Mouse (Mus musculus): ENCODE data around the gene Josd2.

The Josd2 gene

DNA sequence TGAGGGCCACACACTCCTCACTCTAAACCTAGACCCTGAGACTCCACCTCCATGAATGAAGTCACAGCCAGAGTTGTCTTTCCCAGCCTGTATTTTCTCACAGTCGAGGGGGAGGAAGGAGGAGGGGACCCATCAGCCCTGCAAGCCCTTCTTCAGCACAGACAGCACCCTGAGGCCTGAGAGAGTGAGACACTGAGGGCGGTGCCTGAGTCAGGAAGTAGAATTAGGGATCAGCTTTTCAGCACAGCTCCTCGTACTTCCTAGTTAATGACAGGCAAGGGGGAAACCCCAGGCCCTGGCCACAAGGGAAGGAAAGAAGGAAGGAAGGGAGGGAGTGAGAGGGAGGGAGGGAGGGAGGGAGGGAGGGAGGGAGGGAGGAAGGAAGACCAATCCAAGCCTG lies 14.5 kb upstream of the Josd2 start:
- DNase-seq: no peak

DNA sequence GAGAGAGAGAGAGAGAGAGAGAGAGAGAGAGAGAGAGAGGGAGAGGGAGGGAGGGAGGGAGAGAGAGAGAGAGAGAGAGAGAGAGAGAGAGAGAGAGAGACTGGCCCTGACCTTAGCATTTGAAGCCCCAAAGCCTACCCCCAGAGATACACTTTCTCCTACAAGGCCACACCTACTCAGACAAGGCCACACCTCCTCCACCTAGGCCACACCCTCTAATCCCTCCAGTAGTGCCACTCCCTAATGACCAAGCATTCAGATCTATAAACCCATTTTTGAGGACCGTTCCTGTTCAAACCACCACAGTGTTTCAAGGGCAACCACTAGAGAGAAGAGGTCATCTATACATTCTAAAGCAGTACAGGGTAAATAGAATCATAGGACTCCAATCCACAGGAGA lies 11.5 kb upstream of the Josd2 start:
- DNase-seq: peak; percentile 2

DNA sequence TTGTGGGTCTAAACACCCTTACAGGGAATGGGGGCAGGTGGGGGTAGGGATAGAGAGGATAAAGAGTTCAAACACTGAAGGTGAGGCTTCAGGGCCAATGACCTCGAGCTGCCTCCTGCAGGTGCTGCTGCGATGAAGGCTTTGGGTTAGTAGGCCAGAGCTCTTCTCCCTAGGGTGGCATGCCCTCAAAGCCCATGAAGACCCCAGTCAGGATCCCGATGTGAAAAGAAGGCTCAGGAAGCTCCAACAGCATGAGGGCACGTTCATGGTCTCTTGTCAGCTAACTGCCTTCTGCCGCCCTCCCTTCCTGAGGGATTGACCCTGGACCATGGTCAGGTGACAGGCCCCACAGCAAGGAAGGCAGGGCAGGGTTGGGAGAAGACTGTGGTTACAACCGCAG lies 7.7 kb upstream of the Josd2 start:
- DNase-seq: no peak

DNA sequence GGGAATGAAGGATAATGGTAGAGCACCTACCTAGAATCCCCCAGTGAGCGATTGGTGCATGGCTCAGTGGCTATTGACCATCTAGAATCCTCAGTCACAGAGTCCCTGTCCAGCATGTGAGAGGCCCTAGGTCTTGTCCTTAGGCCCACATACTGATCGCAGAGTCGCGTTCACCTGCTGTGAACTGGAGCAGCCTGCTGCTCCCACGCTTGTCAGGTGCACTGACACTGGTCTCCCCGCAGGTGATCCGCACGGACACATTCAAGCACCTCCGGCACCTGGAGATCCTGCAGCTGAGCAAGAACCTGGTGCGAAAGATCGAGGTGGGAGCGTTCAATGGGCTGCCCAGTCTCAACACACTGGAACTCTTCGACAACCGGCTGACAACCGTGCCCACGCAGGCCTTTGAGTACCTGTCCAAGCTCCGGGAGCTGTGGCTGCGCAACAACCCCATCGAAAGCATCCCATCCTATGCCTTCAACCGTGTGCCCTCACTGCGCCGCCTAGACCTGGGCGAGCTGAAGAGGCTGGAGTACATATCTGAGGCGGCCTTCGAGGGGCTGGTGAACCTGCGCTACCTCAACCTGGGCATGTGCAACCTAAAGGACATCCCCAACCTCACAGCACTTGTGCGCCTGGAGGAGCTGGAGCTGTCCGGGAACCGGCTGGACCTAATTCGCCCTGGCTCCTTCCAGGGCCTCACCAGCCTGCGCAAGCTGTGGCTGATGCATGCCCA lies 6.8 kb upstream of the Josd2 start:
- DNase-seq: no peak

DNA sequence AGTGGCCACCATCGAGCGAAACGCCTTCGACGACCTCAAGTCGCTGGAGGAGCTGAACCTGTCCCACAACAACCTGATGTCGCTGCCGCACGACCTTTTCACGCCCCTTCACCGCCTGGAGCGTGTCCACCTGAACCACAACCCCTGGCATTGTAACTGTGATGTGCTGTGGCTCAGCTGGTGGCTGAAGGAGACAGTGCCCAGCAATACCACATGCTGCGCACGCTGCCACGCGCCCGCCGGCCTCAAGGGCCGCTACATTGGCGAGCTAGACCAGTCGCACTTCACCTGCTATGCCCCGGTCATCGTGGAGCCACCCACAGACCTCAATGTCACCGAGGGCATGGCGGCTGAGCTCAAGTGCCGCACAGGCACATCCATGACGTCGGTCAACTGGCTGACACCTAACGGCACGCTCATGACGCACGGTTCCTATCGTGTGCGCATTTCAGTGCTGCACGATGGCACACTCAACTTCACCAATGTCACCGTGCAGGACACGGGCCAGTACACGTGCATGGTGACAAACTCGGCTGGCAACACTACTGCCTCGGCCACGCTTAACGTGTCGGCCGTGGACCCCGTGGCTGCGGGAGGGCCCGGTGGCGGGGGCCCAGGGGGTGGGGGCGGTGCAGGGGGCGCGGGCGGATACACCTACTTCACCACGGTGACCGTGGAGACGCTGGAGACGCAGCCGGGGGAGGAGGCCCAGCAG lies 6.1 kb upstream of the Josd2 start:
- no peak for DNase-seq

DNA sequence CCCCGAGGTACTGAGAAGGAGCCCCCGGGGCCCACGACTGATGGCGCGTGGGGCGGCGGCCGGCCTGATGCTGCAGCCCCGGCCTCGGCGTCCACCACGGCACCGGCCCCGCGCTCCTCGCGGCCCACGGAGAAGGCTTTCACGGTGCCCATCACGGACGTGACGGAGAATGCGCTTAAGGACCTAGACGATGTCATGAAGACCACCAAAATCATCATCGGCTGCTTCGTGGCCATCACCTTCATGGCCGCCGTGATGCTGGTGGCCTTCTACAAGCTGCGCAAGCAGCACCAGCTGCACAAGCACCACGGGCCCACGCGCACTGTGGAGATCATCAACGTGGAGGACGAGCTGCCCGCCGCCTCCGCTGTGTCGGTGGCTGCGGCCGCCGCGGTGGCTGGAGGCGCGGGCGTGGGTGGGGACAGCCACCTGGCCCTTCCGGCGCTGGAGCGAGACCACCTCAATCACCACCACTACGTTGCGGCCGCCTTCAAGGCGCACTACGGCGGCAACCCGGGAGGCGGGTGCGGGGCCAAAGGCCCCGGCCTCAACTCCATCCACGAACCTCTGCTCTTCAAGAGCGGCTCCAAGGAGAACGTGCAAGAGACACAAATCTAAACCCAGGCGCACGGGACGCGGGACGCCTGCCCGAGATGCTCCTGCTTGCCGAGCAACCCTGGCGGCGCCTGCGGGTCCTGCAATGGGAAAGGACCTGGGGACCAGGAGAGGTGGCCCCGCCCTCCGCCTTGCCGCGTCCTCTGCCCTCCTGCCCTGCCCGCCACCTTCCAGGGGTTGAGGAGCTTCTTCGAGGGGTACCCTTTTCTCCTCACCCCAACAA lies 5.3 kb upstream of the Josd2 start:
- DNase-seq: peak; percentile 63

DNA sequence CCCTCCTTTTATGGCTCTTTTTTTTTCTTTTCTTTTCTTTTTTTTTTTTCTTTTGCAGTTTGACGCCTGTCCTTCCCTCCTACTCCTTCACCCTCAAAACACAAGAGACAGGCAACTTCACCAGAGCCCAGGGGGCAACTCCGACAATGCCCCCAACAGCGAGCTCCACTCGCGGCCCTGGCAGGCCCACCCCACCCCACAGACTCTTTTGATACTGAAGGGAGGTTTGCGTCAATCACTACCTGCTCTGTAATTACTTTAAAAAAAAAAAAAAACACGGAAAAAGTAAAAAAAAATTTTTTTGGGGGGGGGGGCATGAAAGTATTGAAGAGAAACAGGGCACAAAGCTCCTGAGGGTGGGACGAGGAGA lies 4.7 kb upstream of the Josd2 start:
- DNase-seq: peak; percentile 4

DNA sequence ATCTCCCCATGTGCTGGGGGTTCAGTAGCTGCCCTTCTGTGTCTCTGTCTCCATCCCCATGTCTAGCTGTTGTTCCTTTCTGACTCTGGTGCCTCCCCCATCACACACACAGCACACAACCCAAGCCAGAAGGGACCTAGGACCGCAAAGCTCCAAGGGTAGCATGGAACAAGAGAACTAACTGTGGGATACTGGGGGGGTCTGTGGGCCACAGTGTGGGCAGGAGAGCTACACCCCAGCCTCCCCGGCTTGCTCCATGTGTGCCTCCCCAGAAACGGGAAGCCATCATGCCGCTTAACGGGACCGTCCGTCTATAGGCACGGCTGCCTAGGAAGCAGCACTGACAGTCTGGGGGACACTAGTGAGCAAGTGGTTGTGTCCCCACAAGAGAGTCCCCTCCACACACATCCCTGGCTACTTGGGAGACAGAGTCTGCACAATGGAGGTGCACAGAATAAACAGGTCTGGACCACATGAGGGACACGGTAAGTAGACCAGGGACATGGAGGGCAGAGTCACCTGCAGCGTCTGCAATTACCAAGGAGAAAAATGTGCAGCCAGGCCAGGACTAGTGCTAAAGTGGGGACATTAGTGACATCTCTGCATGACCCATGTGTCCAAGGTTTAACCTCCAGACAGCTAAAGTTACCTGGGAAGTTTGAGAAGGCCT lies 4.1 kb upstream of the Josd2 start:
- DNase-seq: peak; percentile 27

DNA sequence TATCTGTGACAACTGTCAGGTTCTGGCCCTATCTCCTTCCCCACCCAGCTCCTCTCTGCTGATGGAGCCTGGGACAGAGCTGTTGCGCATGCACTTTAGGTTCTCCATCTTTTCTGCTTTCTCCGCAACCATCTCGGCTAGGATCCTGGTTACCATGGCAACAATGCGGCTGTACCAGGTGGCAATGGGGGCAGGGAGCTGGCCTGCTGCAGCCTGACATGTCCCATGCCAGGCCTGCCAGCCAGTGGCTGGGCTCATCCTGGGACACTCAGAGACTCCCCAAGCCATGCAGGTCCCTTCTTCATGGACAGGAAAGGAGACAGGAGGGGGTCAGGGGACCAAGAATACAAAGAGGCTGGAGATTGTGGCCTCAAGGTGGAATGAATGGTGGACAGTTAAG lies 3.3 kb upstream of the Josd2 start:
- peak; percentile 85 for DNase-seq

DNA sequence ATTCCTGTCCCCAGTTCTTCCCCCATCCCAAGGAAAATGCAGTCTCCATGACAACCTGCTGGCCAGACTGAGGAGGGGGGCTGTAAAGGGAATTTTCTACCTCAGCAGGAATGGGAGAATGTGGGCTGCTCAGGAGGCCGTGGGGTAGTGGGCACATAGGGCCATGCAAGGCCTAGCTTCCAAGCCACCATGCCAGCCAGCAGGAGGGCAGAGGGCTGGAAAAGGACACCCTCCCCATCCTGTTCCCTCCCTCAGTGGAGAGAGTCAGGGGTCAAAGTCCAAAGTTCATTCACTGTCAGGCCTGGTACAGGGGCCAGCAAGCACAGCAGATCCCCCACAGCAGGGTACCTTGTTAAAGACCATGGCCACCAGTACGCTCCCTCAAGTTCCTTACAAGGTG lies 2.7 kb upstream of the Josd2 start, which contains the start of gene Aspdh:
Aspdh (plus strand) TSS at position 281 of the 400 bp plus-strand sequence.
- DNase-seq: peak; percentile 6

DNA sequence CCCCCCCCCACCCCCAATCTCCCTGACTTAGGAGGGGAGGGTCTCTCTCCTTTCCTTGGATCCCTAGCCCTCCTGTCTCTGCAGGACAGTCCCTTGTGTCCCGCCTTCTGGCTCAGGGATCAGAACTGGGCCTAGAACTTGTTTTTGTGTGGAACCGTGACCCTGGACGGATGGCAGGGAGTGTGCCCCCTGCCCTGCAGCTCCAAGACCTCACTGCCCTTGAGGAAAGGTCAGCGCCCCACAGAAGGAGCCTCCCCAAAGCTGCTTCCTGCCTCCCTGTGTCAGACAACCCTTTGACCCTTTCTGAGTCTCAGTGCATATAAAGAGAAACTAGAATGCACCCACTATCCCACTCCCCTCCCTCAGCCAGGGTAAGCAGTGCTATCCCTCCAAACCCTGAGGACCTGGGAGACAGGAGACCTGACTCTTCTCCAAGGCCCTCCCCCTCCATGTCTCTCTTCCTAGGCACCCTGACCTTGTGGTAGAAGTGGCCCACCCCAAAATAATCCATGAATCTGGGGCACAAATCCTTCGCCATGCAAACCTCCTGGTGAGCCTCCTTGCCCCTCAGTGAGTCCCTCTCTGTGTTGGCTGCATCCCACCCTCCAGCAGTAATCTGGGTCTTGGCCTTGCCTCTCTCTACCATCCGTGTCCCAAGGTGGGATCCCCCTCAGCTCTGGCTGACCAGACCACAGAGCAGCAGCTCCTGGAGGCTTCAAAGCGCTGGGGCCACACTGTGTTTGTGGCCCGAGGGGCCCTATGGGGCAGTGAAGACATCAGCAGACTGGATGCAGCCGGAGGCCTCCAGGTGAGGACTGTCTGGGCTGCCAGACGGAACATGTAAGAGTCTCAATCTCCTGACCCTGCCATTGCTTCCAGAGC lies 1.5 kb upstream of the Josd2 start:
- DNase-seq: peak; percentile 13

DNA sequence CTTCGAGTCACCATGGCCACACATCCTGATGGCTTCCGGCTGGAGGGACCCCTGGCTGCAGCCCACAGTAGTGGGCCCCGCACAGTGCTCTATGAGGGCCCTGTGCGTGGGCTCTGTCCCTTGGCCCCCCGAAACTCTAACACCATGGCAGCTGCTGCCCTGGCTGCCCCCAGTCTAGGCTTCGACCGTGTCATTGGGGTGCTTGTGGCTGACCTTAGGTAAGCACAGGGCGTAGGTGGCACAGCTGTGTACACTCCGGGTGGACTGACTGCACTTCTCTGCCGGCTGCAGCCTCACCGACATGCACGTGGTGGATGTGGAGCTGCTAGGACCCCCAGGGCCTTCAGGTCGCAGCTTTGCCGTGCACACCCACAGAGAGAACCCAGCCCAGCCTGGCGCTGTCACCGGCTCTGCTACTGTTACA lies 880 bp upstream of the Josd2 start:
- peak; percentile 7 for DNase-seq

DNA sequence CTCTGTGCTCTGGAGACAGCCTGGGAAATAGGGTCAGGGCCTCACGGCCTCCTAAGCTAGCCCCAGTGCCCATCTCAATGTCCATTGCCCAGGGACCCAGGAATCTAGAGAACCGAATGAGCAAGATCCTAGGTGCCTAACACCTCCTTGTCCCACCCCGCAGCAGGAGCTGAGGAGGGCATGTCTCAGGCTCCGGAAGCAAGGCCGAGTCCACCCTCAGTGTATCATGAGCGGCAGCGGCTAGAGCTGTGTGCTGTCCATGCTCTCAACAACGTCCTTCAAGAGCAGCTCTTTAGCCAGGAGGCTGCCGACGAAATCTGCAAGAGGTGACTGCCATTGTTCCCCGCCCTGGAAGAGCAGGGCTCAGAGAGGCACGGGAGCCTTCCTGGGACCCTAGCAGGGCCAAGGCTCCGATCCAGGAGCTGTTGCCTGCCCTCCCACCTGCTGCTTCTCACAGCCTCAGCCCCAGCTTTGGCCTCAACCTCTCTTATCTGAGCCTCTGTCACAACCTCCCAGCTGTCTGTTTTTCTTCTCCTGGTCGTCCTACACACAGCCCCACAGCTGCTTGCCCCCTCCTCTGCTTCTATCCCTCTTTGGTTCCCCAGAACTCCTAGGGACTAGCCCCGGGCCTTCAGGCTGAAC lies 985 bp downstream of the Josd2 start:
- DNase-seq: peak; percentile 30

DNA sequence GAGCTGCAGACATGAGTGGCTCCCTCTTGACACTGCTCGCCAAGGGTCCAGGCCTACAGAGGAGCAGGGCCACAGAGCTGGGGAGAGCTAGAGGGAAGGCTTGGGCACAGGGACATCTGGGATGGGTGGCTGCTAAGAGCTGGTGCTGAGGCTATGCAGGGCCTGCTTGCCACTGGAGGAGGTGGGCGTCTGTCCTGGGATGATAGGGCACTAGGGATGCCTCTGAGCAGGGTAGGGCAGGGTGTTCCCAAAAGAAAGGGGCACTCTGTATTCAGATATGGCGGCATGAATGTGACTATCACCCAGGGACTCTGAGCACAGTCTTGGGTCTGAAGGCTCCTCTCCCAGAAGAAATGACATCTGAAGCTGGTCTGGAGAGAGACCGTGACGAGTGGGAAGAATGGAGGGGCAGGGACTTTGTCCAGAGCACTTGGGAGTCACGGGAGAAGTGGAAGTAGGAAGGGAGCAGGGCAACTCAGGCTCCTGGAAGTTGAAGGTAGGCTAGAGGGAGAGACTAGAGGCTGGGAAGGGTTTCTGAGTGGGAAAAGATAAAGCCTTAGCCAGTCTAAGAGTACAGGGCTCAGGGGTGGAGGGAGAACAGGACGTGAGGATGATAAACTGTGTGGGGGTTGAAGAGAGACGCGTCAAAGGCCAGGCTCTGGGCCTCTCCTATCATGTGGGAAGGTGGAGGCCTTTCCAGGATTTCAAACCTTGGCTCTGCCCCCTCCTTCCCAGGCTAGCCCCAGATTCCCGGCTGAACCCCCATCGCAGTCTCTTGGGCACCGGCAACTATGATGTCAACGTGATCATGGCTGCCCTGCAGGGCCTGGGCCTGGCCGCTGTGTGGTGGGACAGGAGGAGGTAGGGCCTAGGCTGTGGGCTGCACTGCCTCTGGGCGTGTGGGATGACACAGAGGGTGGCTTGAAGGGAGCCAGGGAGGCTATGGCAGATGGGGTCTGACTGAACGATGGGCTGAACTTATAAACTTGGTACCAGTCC lies 2.2 kb downstream of the Josd2 start:
- DNase-seq: peak; percentile 7

DNA sequence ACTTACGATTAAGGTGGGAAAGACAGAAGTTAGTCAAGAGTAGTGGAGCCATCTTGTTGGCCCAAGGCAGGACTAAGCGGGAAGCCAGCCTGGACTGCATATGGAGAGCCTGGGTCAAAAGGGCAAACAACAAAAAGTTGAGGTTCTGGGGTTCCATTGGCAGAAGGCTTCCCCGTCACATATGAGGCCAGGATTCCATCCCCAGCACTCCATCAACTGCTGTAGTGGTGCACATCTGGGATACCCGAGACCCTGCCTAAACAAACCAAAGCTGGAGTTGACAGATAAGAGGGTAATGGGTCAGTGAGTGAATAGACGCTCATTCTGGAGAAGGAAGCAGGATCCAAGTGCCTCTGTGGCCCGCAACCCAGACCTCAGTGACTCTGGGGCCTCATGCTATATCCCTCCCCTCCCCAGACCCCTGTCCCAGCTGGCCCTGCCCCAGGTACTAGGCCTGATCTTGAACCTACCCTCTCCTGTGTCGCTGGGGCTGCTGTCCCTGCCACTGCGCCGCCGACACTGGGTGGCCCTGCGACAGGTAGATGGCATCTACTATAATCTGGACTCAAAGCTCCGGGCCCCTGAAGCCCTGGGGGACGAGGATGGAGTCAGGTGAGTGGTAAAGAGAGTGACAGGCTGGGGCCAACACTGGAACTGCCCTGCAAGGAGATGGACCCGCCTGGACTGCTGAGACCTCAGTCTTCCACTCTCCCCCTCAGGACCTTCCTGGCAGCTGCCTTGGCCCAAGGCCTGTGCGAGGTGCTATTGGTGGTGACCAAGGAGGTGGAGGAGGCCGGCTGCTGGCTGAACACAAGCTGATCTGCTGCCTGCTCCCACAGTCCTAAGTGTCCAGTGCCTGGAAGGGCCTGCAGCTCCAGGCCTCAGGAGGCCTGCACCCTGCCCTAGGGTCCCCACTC lies 3.2 kb downstream of the Josd2 start:
- peak; percentile 4 for DNase-seq

DNA sequence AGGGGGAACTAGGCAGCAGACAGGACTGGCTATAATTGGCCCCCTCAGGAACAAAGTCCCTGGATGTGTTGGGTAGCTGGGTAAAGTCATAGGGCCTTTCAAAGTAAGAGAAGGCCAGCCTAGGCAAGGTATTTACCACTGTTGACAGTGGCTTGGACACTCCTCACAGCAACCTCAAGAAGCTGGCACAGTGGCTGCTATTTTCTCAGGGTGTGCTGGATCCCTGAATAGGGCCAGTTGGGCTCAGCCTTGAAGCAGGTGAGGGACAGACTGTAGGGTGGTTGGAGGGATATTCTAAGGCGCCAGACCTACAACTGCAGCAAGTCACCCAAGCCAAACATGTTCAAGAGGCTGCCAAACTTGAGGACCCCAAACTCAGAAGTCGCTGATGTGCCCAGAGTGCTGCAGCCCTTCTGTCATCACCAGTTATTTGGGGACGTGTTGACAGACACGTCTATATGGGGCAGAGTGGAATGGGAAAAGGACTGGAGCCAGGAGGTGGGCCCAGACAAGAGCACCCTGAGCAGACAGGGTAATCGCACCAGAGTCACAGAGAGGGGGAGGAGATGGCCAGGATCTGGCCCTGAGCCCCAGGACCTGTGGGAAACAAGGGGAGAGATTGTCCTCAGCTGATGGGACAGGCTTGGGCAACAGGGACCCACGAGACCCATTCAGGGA lies 4.2 kb downstream of the Josd2 start:
- DNase-seq: peak; percentile 5

DNA sequence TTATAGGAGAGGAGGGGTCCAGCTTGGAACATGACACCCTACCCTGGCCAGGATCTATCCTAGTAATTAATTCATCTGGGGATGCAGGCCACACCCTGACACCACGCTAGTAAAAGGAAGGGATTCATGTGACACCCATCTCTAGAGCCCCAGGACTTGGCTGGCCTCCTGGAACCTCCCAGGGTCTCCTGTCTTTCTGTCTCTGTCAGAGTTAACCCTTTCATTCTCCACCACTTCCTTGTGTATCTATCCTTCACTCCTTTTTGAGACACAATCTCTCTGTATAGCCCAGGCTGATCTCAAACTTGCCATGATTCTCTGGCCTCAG lies 4.7 kb downstream of the Josd2 start:
- no peak for DNase-seq

DNA sequence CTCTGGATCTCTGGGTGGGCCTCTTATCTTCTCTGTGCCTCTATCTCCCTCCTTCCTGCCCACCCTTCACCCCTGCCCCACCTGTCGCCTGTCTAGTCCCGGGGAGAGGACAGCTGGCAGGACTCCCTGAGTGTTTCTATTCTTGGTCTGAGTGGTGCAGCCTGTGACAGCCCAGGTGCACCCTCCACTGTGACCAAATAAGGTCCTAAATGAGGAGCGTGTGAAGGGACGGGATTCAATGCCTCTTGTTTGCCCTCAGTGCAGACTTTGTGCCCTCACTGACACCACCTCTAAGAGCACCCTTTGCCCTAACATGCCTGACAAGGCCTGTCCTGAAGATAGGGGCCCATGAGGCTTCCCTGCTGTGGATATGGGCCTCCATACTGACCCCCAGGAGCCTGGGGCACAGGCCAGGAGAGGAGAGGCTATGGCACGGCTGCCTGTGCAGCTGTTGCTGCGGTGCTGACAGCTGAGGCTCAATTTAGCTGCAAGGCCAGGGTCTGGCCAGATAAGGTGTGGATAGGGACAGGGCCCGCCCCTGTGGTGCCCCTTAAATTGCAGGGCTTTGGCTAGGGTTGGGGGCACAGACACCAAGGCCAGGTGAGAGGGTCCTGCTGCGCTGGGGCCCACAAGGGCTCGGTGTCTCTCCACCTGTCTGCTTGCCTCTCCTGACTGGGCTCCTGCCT lies 5.3 kb downstream of the Josd2 start:
- DNase-seq: peak; percentile 3
